Comparison of ENCODE assay signal across 8 mouse cellular contexts in genomic region chr8:70611849-70612248, GRCm38 (mm10). TPM values are rescaled to one million over a fixed set of nuclear protein-coding genes. Genes with fewer than 3 reads are reported as not detected.
DNase-seq lines count a peak whose midpoint lies in the region; ATAC-seq and TF ChIP-seq lines count a peak whose summit lies in the region.

No protein-coding gene starts in this region.

- TF ChIP-seq POLR2A in CH12.LX (IDR thresholded peaks at IDR 0.05; ENCODE audit: low read depth, low read length): no peak
- no peak for TF ChIP-seq POLR2A in brain, embryonic 14.5 days (IDR thresholded peaks at IDR 0.05; ENCODE audit: borderline replicate concordance, extremely low read depth, insufficient read depth, insufficient read length, poor library complexity, severe bottlenecking)

- WGBS in heart, embryonic 14.5 days: 0% methylated on average over 6 of the region's 6 CpGs
- WGBS in kidney, embryonic 16.5 days: 0% methylated on average over 6 of the region's 6 CpGs
- WGBS in liver, embryonic 15.5 days (ENCODE audit: insufficient replicate concordance): under 1% methylated on average over 6 of the region's 6 CpGs
- WGBS in stomach, postnatal 0 days: 3% methylated on average over 6 of the region's 6 CpGs

- no peak for TF ChIP-seq EP300 in CH12.LX (IDR thresholded peaks at IDR 0.05; ENCODE audit: low read length)
- no peak for TF ChIP-seq EP300 in stomach, postnatal 0 days (optimal IDR thresholded peaks at IDR 0.05)

- 0 out of 2 replicates have a peak, but pooled peaks cover under 1% of the 10 kb centered on the region for H3K79me2 ChIP-seq in CH12.LX (replicated peaks; ENCODE audit: control insufficient read depth, extremely low read depth, insufficient read depth, poor library complexity, severe bottlenecking)

- H3K4me1 ChIP-seq in CH12.LX (ENCODE audit: control insufficient read depth in 1 of 2, insufficient read depth in 2 of 2): peaks cover 19 to 68% of the 10 kb centered on the region in 2 experiments
- H3K4me1 ChIP-seq in heart, embryonic 14.5 days (ENCODE audit: control insufficient read depth in 2 of 2, insufficient read depth in 2 of 2, low read length in 2 of 2): peaks cover 19 to 25% of the 10 kb centered on the region in 2 experiments; a peak in 3 of 4 replicates
- peaks cover 34% of the 10 kb centered on the region for H3K4me1 ChIP-seq in kidney, embryonic 16.5 days (ENCODE audit: insufficient read depth, low read length)
- peaks cover 93% of the 10 kb centered on the region for H3K4me1 ChIP-seq in liver, embryonic 15.5 days (replicated peaks)
- peaks cover 3% of the 10 kb centered on the region for H3K4me1 ChIP-seq in stomach, postnatal 0 days (replicated peaks; ENCODE audit: control insufficient read depth, insufficient read depth)

- peak overlapping the region; percentile 69 for H3K27ac ChIP-seq in CH12.LX (ENCODE audit: insufficient read depth, low read depth)
- peak overlapping the region; percentile 30 to 94; a peak in 3 of 4 replicates for H3K27ac ChIP-seq in heart, embryonic 14.5 days (replicated peaks in 1 of 2; ENCODE audit: control insufficient read depth in 1 of 2, insufficient read depth in 1 of 2, low read depth in 2 of 2, low read length in 2 of 2)
- H3K27ac ChIP-seq in kidney, embryonic 16.5 days (ENCODE audit: low read length): peak overlapping the region; percentile 75
- peak overlapping the region; percentile 87 for H3K27ac ChIP-seq in liver, embryonic 15.5 days (replicated peaks)
- peak overlapping the region; percentile 81 for H3K27ac ChIP-seq in stomach, postnatal 0 days (replicated peaks)

- peak; percentile 98 for TF ChIP-seq RAD21 in CH12.LX (IDR thresholded peaks at IDR 0.05; ENCODE audit: low read depth, low read length)

- peak; percentile 98 for TF ChIP-seq CTCF in CH12.LX (conservative IDR thresholded peaks at IDR 0.05 in 1 of 2, IDR thresholded peaks at IDR 0.05 in 1 of 2; ENCODE audit: low read depth in 2 of 2, low read length in 2 of 2)
- TF ChIP-seq CTCF in brain, embryonic 14.5 days (IDR thresholded peaks at IDR 0.05; ENCODE audit: borderline replicate concordance, extremely low read depth, insufficient read depth, insufficient read length): peak; percentile 94
- TF ChIP-seq CTCF in stomach, postnatal 0 days (IDR thresholded peaks at IDR 0.05; ENCODE audit: low read depth): peak; percentile 97

- peak overlapping the region; percentile 47 for H3K9ac ChIP-seq in CH12.LX (ENCODE audit: insufficient read depth, low read depth)
- H3K9ac ChIP-seq in heart, embryonic 14.5 days (ENCODE audit: low read length): peak overlapping the region; percentile 77
- peak overlapping the region; percentile 73 for H3K9ac ChIP-seq in kidney, embryonic 16.5 days (replicated peaks; ENCODE audit: low read length)
- H3K9ac ChIP-seq in liver, embryonic 15.5 days: peak overlapping the region; percentile 69
- no peak overlapping the region for H3K9ac ChIP-seq in stomach, postnatal 0 days (ENCODE audit: low read length)

- dilution Hi-C loops in CH12.LX (cut with MboI; ENCODE audit: extremely low pct_ligation_motif_present, extremely low pct_unique_long_range_greater_than_20kb, low sequenced_read_pairs): no loop called here

- no peaks in the 10 kb centered on the region for H3K36me3 ChIP-seq in CH12.LX (replicated peaks in 1 of 2; ENCODE audit: control insufficient read depth in 1 of 2, insufficient read depth in 1 of 2, low read length in 1 of 2)
- no peaks in the 10 kb centered on the region for H3K36me3 ChIP-seq in heart, embryonic 14.5 days (ENCODE audit: control insufficient read depth, insufficient read depth, low read length)
- no peaks in the 10 kb centered on the region for H3K36me3 ChIP-seq in kidney, embryonic 16.5 days (ENCODE audit: insufficient read depth, low read length)
- H3K36me3 ChIP-seq in liver, embryonic 15.5 days (replicated peaks): no peaks in the 10 kb centered on the region
- no peaks in the 10 kb centered on the region for H3K36me3 ChIP-seq in stomach, postnatal 0 days (ENCODE audit: control insufficient read depth, insufficient read depth, low read length)

- H3K4me2 ChIP-seq in CH12.LX (ENCODE audit: insufficient read depth, low read depth, poor library complexity, severe bottlenecking): peak overlapping the region; percentile 84
- H3K4me2 ChIP-seq in heart, embryonic 14.5 days (ENCODE audit: low read length): peak overlapping the region; percentile 99
- peak overlapping the region; percentile 98 for H3K4me2 ChIP-seq in kidney, embryonic 16.5 days (replicated peaks; ENCODE audit: low read depth, low read length)
- H3K4me2 ChIP-seq in liver, embryonic 15.5 days: peak overlapping the region; percentile 100
- H3K4me2 ChIP-seq in stomach, postnatal 0 days (replicated peaks; ENCODE audit: low read depth): peak overlapping the region; percentile 94

- in situ Hi-C loops in CH12.LX (cut with MboI; ENCODE audit: low pct_ligation_motif_present, low pct_unique_long_range_greater_than_20kb, low sequenced_read_pairs): loop anchor here (5.0 kb wide), 1 partner anchor 35 kb away; no protein-coding TSS in a partner anchor

- peak overlapping the region; percentile 61 to 79 (median 65) for H3K4me3 ChIP-seq in CH12.LX (replicated peaks in 1 of 3; ENCODE audit: low read depth in 2 of 3, low read length in 2 of 3, poor library complexity in 1 of 3)
- peak overlapping the region; percentile 48 to 64 for H3K4me3 ChIP-seq in heart, embryonic 14.5 days (ENCODE audit: control insufficient read depth in 1 of 2, insufficient read depth in 1 of 2, low read depth in 1 of 2, low read length in 2 of 2)
- peak overlapping the region; percentile 54 for H3K4me3 ChIP-seq in kidney, embryonic 16.5 days (ENCODE audit: low read length)
- H3K4me3 ChIP-seq in liver, embryonic 15.5 days (replicated peaks): peak overlapping the region; percentile 76
- H3K4me3 ChIP-seq in stomach, postnatal 0 days (ENCODE audit: low read depth, low read length): peak overlapping the region; percentile 75

- peak; percentile 91 for DNase-seq in CH12.LX (ENCODE audit: extremely low read depth)
- peak; percentile 87 for DNase-seq in brain, embryonic 14.5 days (ENCODE audit: low read depth)
- peak; percentile 91 for DNase-seq in neural tube, embryonic 10.5 days (ENCODE audit: extremely low spot score, low spot score)
- peak; percentile 86 for DNase-seq in stomach, postnatal 0 days (ENCODE audit: low spot score)

- ATAC-seq in erythroid progenitor cell, adult 5-6 weeks (replicated peaks; ENCODE audit: low FRiP score, poor library complexity, severe bottlenecking): peak; percentile 75
- ATAC-seq in heart, embryonic 14.5 days (ENCODE audit: insufficient number of reproducible peaks, insufficient read depth, low FRiP score, low read depth): no peak
- no peak for ATAC-seq in kidney, embryonic 16.5 days (ENCODE audit: low FRiP score, low TSS enrichment)
- ATAC-seq in liver, embryonic 15.5 days (ENCODE audit: insufficient read depth): peak; percentile 30
- ATAC-seq in stomach, postnatal 0 days (ENCODE audit: low FRiP score, low TSS enrichment): no peak

- H3K27me3 ChIP-seq in CH12.LX (replicated peaks): no peaks in the 10 kb centered on the region
- H3K27me3 ChIP-seq in heart, embryonic 14.5 days (ENCODE audit: control insufficient read depth, insufficient read depth, low read length): no peaks in the 10 kb centered on the region
- H3K27me3 ChIP-seq in kidney, embryonic 16.5 days (ENCODE audit: insufficient read depth, low read length): no peaks in the 10 kb centered on the region
- peaks cover 16% of the 10 kb centered on the region for H3K27me3 ChIP-seq in liver, embryonic 15.5 days
- no peaks in the 10 kb centered on the region for H3K27me3 ChIP-seq in stomach, postnatal 0 days (ENCODE audit: control insufficient read depth, insufficient read depth, low read length)

- no peaks in the 10 kb centered on the region for H3K9me3 ChIP-seq in CH12.LX (replicated peaks; ENCODE audit: low read length)
- H3K9me3 ChIP-seq in heart, embryonic 14.5 days (ENCODE audit: control insufficient read depth, low read length): no peaks in the 10 kb centered on the region
- no peaks in the 10 kb centered on the region for H3K9me3 ChIP-seq in kidney, embryonic 16.5 days (ENCODE audit: low read length)
- H3K9me3 ChIP-seq in liver, embryonic 15.5 days (replicated peaks): no peaks in the 10 kb centered on the region
- H3K9me3 ChIP-seq in stomach, postnatal 0 days (ENCODE audit: control insufficient read depth, low read length): no peaks in the 10 kb centered on the region

RNA-seq across cellular contexts. Expression of gene Ssbp4, which starts 3.2 kb away (rescaled TPM):
- 77.3 and 84.9 TPM in 2 replicates for total RNA-seq in CH12.LX (2012; rRNA removed)
- 31.0 and 41.3 TPM in 2 replicates for total RNA-seq in CH12.LX (2014; rRNA removed)
- 114 and 128 TPM in 2 replicates for polyA plus RNA-seq in CH12.LX (2012; ENCODE audit: insufficient read length, low read depth)
- 202 and 236 TPM in 2 replicates for polyA plus RNA-seq in brain, embryonic 14.5 days (2012; rRNA removed)
- total RNA-seq in erythroid progenitor cell, adult 5-6 weeks (2015; ENCODE audit: low replicate concordance): 9.0 and 13.0 TPM in 2 replicates
- total RNA-seq in erythroid progenitor cell, adult 5-6 weeks (2017; ENCODE audit: low replicate concordance): 18.1 and 30.6 TPM in 2 replicates
- 83.7 and 85.8 TPM in 2 replicates for polyA plus RNA-seq in heart, embryonic 14.5 days (2014; fragmentation: Nextera tagmentation; extraction: Ambion mirVana)
- polyA plus RNA-seq in kidney, embryonic 16.5 days (2015; fragmentation: Nextera tagmentation; extraction: Ambion mirVana): 133 and 149 TPM in 2 replicates
- polyA plus RNA-seq in liver, embryonic 15.5 days (2015; fragmentation: Nextera tagmentation; extraction: Ambion mirVana): 37.8 and 47.7 TPM in 2 replicates
- 66.7 and 83.8 TPM in 2 replicates for polyA plus RNA-seq in stomach, postnatal 0 days (2015; fragmentation: Nextera tagmentation; extraction: Ambion mirVana)

RNA-seq across cellular contexts. Expression of gene Lrrc25, which starts 4.1 kb away (rescaled TPM):
- 0.25 and 0.30 TPM in 2 replicates for total RNA-seq in CH12.LX (2012; rRNA removed)
- total RNA-seq in CH12.LX (2014; rRNA removed): 2.4 and 2.6 TPM in 2 replicates
- 4.0 and 5.9 TPM in 2 replicates for polyA plus RNA-seq in CH12.LX (2012; ENCODE audit: insufficient read length, low read depth)
- 1.4 TPM in 2 replicates for polyA plus RNA-seq in brain, embryonic 14.5 days (2012; rRNA removed)
- 2.5 and 11.7 TPM in 2 replicates for total RNA-seq in erythroid progenitor cell, adult 5-6 weeks (2015; ENCODE audit: low replicate concordance)
- 2.3 and 3.5 TPM in 2 replicates for total RNA-seq in erythroid progenitor cell, adult 5-6 weeks (2017; ENCODE audit: low replicate concordance)
- polyA plus RNA-seq in heart, embryonic 14.5 days (2014; fragmentation: Nextera tagmentation; extraction: Ambion mirVana): 1.3 and 3.2 TPM in 2 replicates
- 1.8 and 1.9 TPM in 2 replicates for polyA plus RNA-seq in kidney, embryonic 16.5 days (2015; fragmentation: Nextera tagmentation; extraction: Ambion mirVana)
- polyA plus RNA-seq in liver, embryonic 15.5 days (2015; fragmentation: Nextera tagmentation; extraction: Ambion mirVana): 7.2 and 7.4 TPM in 2 replicates
- polyA plus RNA-seq in stomach, postnatal 0 days (2015; fragmentation: Nextera tagmentation; extraction: Ambion mirVana): 2.3 and 2.7 TPM in 2 replicates

RNA-seq across cellular contexts. Expression of gene Isyna1, which starts 17.7 kb away (rescaled TPM):
- total RNA-seq in CH12.LX (2012; rRNA removed) (141 and 174 TPM in 2 replicates), CH12.LX (2014; rRNA removed) (99.9 and 107 TPM in 2 replicates)
- 139 and 163 TPM in 2 replicates for polyA plus RNA-seq in CH12.LX (2012; ENCODE audit: insufficient read length, low read depth)
- polyA plus RNA-seq in brain, embryonic 14.5 days (2012; rRNA removed): 165 and 231 TPM in 2 replicates
- 5.8 and 15.9 TPM in 2 replicates for total RNA-seq in erythroid progenitor cell, adult 5-6 weeks (2015; ENCODE audit: low replicate concordance)
- 2.5 and 8.0 TPM in 2 replicates for total RNA-seq in erythroid progenitor cell, adult 5-6 weeks (2017; ENCODE audit: low replicate concordance)
- 59.5 and 69.8 TPM in 2 replicates for polyA plus RNA-seq in heart, embryonic 14.5 days (2014; fragmentation: Nextera tagmentation; extraction: Ambion mirVana)
- 215 and 217 TPM in 2 replicates for polyA plus RNA-seq in kidney, embryonic 16.5 days (2015; fragmentation: Nextera tagmentation; extraction: Ambion mirVana)
- 43.2 and 44.7 TPM in 2 replicates for polyA plus RNA-seq in liver, embryonic 15.5 days (2015; fragmentation: Nextera tagmentation; extraction: Ambion mirVana)
- polyA plus RNA-seq in stomach, postnatal 0 days (2015; fragmentation: Nextera tagmentation; extraction: Ambion mirVana): 37.4 and 39.3 TPM in 2 replicates

RNA-seq across cellular contexts. Expression of gene Gdf15, which starts 20.4 kb away (rescaled TPM):
- total RNA-seq in CH12.LX (2012; rRNA removed) (0.21 TPM in 1 of 2 replicates, not detected in the other), CH12.LX (2014; rRNA removed) (not detected in 2 replicates)
- 0.16 TPM in 1 of 2 replicates, not detected in the other for polyA plus RNA-seq in CH12.LX (2012; ENCODE audit: insufficient read length, low read depth)
- 0.23 and 0.26 TPM in 2 replicates for polyA plus RNA-seq in brain, embryonic 14.5 days (2012; rRNA removed)
- total RNA-seq in erythroid progenitor cell, adult 5-6 weeks (2015; ENCODE audit: low replicate concordance): not detected in 2 replicates
- not detected in 2 replicates for total RNA-seq in erythroid progenitor cell, adult 5-6 weeks (2017; ENCODE audit: low replicate concordance)
- 1.1 TPM in 2 replicates for polyA plus RNA-seq in heart, embryonic 14.5 days (2014; fragmentation: Nextera tagmentation; extraction: Ambion mirVana)
- 1.0 and 1.2 TPM in 2 replicates for polyA plus RNA-seq in kidney, embryonic 16.5 days (2015; fragmentation: Nextera tagmentation; extraction: Ambion mirVana)
- polyA plus RNA-seq in liver, embryonic 15.5 days (2015; fragmentation: Nextera tagmentation; extraction: Ambion mirVana): 3.4 and 4.3 TPM in 2 replicates
- 0.30 and 0.33 TPM in 2 replicates for polyA plus RNA-seq in stomach, postnatal 0 days (2015; fragmentation: Nextera tagmentation; extraction: Ambion mirVana)

RNA-seq across cellular contexts. Expression of gene Pgpep1, which starts 48.3 kb away (rescaled TPM):
- total RNA-seq in CH12.LX (2012; rRNA removed): 15.2 and 22.9 TPM in 2 replicates
- 10.3 and 12.3 TPM in 2 replicates for total RNA-seq in CH12.LX (2014; rRNA removed)
- polyA plus RNA-seq in CH12.LX (2012; ENCODE audit: insufficient read length, low read depth): 30.0 and 35.1 TPM in 2 replicates
- 80.8 and 83.7 TPM in 2 replicates for polyA plus RNA-seq in brain, embryonic 14.5 days (2012; rRNA removed)
- 0.36 and 6.3 TPM in 2 replicates for total RNA-seq in erythroid progenitor cell, adult 5-6 weeks (2015; ENCODE audit: low replicate concordance)
- total RNA-seq in erythroid progenitor cell, adult 5-6 weeks (2017; ENCODE audit: low replicate concordance): under 0.01 and 3.0 TPM in 2 replicates
- 39.7 and 46.6 TPM in 2 replicates for polyA plus RNA-seq in heart, embryonic 14.5 days (2014; fragmentation: Nextera tagmentation; extraction: Ambion mirVana)
- 88.5 TPM in 2 replicates for polyA plus RNA-seq in kidney, embryonic 16.5 days (2015; fragmentation: Nextera tagmentation; extraction: Ambion mirVana)
- polyA plus RNA-seq in liver, embryonic 15.5 days (2015; fragmentation: Nextera tagmentation; extraction: Ambion mirVana): 21.7 and 22.3 TPM in 2 replicates
- 23.3 and 25.2 TPM in 2 replicates for polyA plus RNA-seq in stomach, postnatal 0 days (2015; fragmentation: Nextera tagmentation; extraction: Ambion mirVana)

Comparison
In these comparisons a context has a peak if more than half of its experiments do, and no peak if none do; other contexts are left out.
1. ATAC-seq: peak in erythroid progenitor cell, adult 5-6 weeks (single experiment) and liver, embryonic 15.5 days (single experiment); none in heart, embryonic 14.5 days (single experiment), kidney, embryonic 16.5 days (single experiment) and stomach, postnatal 0 days (single experiment).
2. Peak in every context shown above with its lines, with median percentiles within 50 percentile points of each other: DNase-seq, H3K27ac ChIP-seq, H3K4me2 ChIP-seq, H3K4me3 ChIP-seq and CTCF ChIP-seq.